Mouse (Mus musculus): Measurements from ENCODE around the gene Armh3. TPM values are rescaled to one million over a fixed set of nuclear protein-coding genes. Genes with fewer than 3 reads are reported as not detected.

Gene Armh3
- total and polyA plus RNA-seq, 3 experiments: 13.9 to 14.6 (median 14.2) TPM

GRCm38 (mm10) chr19:45916461-45916860 lies 81.8 kb downstream of the Armh3 start:
- intact Hi-C loops (cut with DNase I): no loop called here
- Histone ChIP-seq H3K4me3 (no peak overlapping the region), H3K27ac (no peak overlapping the region), H3K9ac (ENCODE audit: low read depth, low read length) (no peak overlapping the region), H3K79me2 (replicated peaks; ENCODE audit: control insufficient read depth, insufficient read depth, low read length) (no peaks in the 10 kb centered on the region), H3K36me3 (ENCODE audit: control insufficient read depth, insufficient read depth, low read length) (peaks cover 5% of the 10 kb centered on the region), H3K4me1 (ENCODE audit: control insufficient read depth, insufficient read depth, low read length) (no peaks in the 10 kb centered on the region; the same call in 1 of the 2 replicates), H3K27me3 (ENCODE audit: control insufficient read depth, insufficient read depth, low read length) (no peaks in the 10 kb centered on the region)
- no peak for DNase-seq
- no peak for TF ChIP-seq EP300 (IDR thresholded peaks at IDR 0.05; ENCODE audit: insufficient read depth, low read depth, low read length)
- TF ChIP-seq POLR2A (IDR thresholded peaks at IDR 0.05; ENCODE audit: insufficient read depth, low read depth, low read length): no peak
- TF ChIP-seq CTCF (IDR thresholded peaks at IDR 0.05): no peak
- 87% methylated on average over 4 of the region's 4 CpGs for WGBS

DNA sequence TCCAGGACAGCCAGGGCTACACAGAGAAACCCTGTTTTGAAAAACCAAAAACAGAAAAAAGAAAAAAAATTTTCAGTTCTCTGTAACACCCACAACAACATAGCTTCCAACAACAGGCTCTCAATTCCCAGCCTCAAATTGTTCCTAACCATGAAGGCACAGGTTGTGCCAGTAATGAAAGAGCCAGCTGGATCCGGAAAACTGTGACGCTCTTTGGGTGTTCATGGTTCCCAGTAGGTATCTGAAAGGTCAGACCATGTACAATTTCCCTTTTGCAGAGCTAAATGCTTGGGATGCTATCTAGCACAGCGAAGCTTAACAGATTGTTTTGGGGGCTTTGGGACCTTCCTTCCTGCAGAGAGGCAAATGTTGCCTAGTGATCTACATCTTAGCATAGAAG lies 82.3 kb downstream of the Armh3 start:
- Histone ChIP-seq H3K27ac (no peak overlapping the region), H3K79me2 (replicated peaks; ENCODE audit: control insufficient read depth, insufficient read depth, low read length) (no peaks in the 10 kb centered on the region), H3K4me3 (no peak overlapping the region), H3K4me1 (ENCODE audit: control insufficient read depth, insufficient read depth, low read length) (no peaks in the 10 kb centered on the region; the same call in 1 of the 2 replicates), H3K27me3 (ENCODE audit: control insufficient read depth, insufficient read depth, low read length) (no peaks in the 10 kb centered on the region), H3K36me3 (ENCODE audit: control insufficient read depth, insufficient read depth, low read length) (peaks cover 5% of the 10 kb centered on the region), H3K9ac (ENCODE audit: low read depth, low read length) (no peak overlapping the region)
- WGBS: 90% methylated on average over 3 of the region's 3 CpGs
- DNase-seq: no peak
- no peak for TF ChIP-seq EP300 (IDR thresholded peaks at IDR 0.05; ENCODE audit: insufficient read depth, low read depth, low read length)
- no peak for TF ChIP-seq CTCF (IDR thresholded peaks at IDR 0.05)
- intact Hi-C loops (cut with DNase I): no loop called here

- H3K79me2 ChIP-seq (replicated peaks; ENCODE audit: control insufficient read depth, insufficient read depth, low read length): no peaks in the 10 kb centered on the region
- intact Hi-C loops (cut with DNase I): loop anchor here (5.0 kb wide), 2 partner anchors 66 to 101 kb away; no protein-coding TSS in a partner anchor
- peaks cover 5% of the 10 kb centered on the region for H3K36me3 ChIP-seq (ENCODE audit: control insufficient read depth, insufficient read depth, low read length)
- 50% methylated on average over 5 of the region's 5 CpGs for WGBS
- no peak overlapping the region for H3K4me3 ChIP-seq
- no peak overlapping the region for H3K27ac ChIP-seq
- no peaks in the 10 kb centered on the region; the same call in 1 of the 2 replicates for H3K4me1 ChIP-seq (ENCODE audit: control insufficient read depth, insufficient read depth, low read length)
- no peak overlapping the region for H3K9ac ChIP-seq (ENCODE audit: low read depth, low read length)
- TF ChIP-seq EP300 (IDR thresholded peaks at IDR 0.05; ENCODE audit: insufficient read depth, low read depth, low read length): no peak
- TF ChIP-seq CTCF (IDR thresholded peaks at IDR 0.05): peak; percentile 50
- peak in 1 of 2 experiments; percentile 4 for DNase-seq
- H3K27me3 ChIP-seq (ENCODE audit: control insufficient read depth, insufficient read depth, low read length): no peaks in the 10 kb centered on the region
Observed at GRCm38 (mm10) chr19:45913036-45913435, 85.3 kb downstream of the Armh3 start.

GRCm38 (mm10) chr19:45912376-45912775 lies 85.9 kb downstream of the Armh3 start:
- H3K79me2 ChIP-seq (replicated peaks; ENCODE audit: control insufficient read depth, insufficient read depth, low read length): no peaks in the 10 kb centered on the region
- no peaks in the 10 kb centered on the region; the same call in 1 of the 2 replicates for H3K4me1 ChIP-seq (ENCODE audit: control insufficient read depth, insufficient read depth, low read length)
- intact Hi-C loops (cut with DNase I): loop anchor here (5.0 kb wide), 2 partner anchors 65 to 100 kb away; no protein-coding TSS in a partner anchor
- peaks cover 5% of the 10 kb centered on the region for H3K36me3 ChIP-seq (ENCODE audit: control insufficient read depth, insufficient read depth, low read length)
- no peaks in the 10 kb centered on the region for H3K27me3 ChIP-seq (ENCODE audit: control insufficient read depth, insufficient read depth, low read length)
- no peak overlapping the region for H3K27ac ChIP-seq
- DNase-seq: no peak
- H3K4me3 ChIP-seq: no peak overlapping the region
- 92% methylated on average over 6 of the region's 6 CpGs for WGBS
- TF ChIP-seq POLR2A (IDR thresholded peaks at IDR 0.05; ENCODE audit: insufficient read depth, low read depth, low read length): no peak
- TF ChIP-seq CTCF (IDR thresholded peaks at IDR 0.05): no peak
- no peak for TF ChIP-seq EP300 (IDR thresholded peaks at IDR 0.05; ENCODE audit: insufficient read depth, low read depth, low read length)
- no peak overlapping the region for H3K9ac ChIP-seq (ENCODE audit: low read depth, low read length)

DNA sequence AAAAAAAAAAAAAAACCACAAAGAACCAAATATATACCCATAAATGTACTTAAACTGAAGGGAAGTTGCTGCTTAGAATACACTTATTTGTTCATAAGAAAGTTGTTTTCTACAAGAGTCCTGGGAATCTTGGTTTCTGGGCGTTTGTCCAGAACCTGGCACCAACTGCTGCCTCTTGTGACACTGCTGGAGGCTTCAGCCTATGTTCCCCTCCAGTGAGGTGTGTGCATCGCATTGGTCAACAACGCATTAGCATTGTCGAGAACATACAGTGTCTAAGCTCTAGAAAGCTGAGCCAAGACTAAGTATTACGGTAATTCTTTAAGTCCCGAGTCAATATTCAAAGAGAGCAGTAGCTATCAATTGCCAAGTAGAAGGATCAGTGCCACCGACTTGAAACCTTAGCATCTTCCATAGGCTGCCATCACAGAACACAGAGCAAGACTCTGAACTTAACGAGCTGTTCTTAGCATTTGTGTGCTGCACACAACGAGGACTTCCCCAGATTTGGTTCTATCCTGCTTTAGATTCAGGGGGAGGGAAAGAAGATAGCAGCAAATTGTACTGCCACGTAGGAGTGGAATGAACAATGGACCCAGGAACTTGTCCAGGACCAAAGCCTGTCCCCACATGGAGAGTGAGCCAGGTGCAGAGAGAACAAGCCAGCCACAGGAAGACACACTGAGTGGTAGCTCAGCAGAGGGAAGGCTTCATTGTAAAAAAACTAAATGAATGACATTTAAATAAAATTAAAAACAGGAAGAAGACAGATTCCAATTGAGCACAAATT lies 86.9 kb downstream of the Armh3 start:
- DNase-seq: peak in 1 of 2 experiments; percentile 34

DNA sequence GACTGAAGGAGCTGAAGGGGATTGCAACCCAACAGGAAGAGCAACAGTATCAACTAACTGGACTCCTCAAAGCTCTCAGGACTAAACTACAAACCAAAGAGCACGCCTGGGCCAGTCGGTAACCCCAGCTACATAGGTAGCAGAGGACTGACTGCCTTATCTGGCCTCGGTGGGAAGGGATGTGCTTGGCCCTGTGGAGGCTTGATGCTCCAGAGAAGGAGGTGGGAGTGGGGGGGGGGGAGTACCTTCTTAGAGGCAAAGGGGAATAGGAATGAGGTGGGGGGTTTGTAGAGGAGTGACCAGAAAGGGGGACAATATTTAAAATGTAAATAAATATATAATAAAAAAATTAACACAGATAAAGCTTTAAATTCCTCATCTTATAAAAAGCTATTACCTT lies 90.0 kb downstream of the Armh3 start:
- 95% methylated on average over 3 of the region's 3 CpGs for WGBS
- Histone ChIP-seq H3K27ac (no peak overlapping the region), H3K9ac (ENCODE audit: low read depth, low read length) (no peak overlapping the region), H3K27me3 (ENCODE audit: control insufficient read depth, insufficient read depth, low read length) (no peaks in the 10 kb centered on the region), H3K4me1 (ENCODE audit: control insufficient read depth, insufficient read depth, low read length) (peaks cover 2% of the 10 kb centered on the region; the same call in 1 of the 2 replicates), H3K79me2 (replicated peaks; ENCODE audit: control insufficient read depth, insufficient read depth, low read length) (no peaks in the 10 kb centered on the region), H3K36me3 (ENCODE audit: control insufficient read depth, insufficient read depth, low read length) (peaks cover 7% of the 10 kb centered on the region), H3K4me3 (no peak overlapping the region)
- TF ChIP-seq CTCF (IDR thresholded peaks at IDR 0.05): no peak
- TF ChIP-seq POLR2A (IDR thresholded peaks at IDR 0.05; ENCODE audit: insufficient read depth, low read depth, low read length): no peak
- no peak for TF ChIP-seq EP300 (IDR thresholded peaks at IDR 0.05; ENCODE audit: insufficient read depth, low read depth, low read length)
- intact Hi-C loops (cut with DNase I): no loop called here
- DNase-seq: no peak

More for the DNA sequence above, 86.9 kb downstream of the Armh3 start:
- WGBS: 63% methylated on average over 10 of the region's 10 CpGs
- Histone ChIP-seq H3K27me3 (ENCODE audit: control insufficient read depth, insufficient read depth, low read length) (no peaks in the 10 kb centered on the region), H3K36me3 (ENCODE audit: control insufficient read depth, insufficient read depth, low read length) (peaks cover 5% of the 10 kb centered on the region), H3K9ac (ENCODE audit: low read depth, low read length) (no peak overlapping the region), H3K4me3 (no peak overlapping the region), H3K4me1 (ENCODE audit: control insufficient read depth, insufficient read depth, low read length) (no peaks in the 10 kb centered on the region; the same call in 1 of the 2 replicates), H3K79me2 (replicated peaks; ENCODE audit: control insufficient read depth, insufficient read depth, low read length) (no peaks in the 10 kb centered on the region), H3K27ac (no peak overlapping the region)
- intact Hi-C loops (cut with DNase I): loop anchor here (5.0 kb wide), 2 partner anchors 64 to 99 kb away; no protein-coding TSS in a partner anchor
- TF ChIP-seq POLR2A (IDR thresholded peaks at IDR 0.05; ENCODE audit: insufficient read depth, low read depth, low read length) (no peak), EP300 (IDR thresholded peaks at IDR 0.05; ENCODE audit: insufficient read depth, low read depth, low read length) (no peak), CTCF (IDR thresholded peaks at IDR 0.05) (no peak)
